Mouse (Mus musculus): ENCODE measurements around the gene Lrriq3. TPM values are rescaled to one million over a fixed set of nuclear protein-coding genes. Genes with fewer than 3 reads are reported as not detected.

Gene Lrriq3
- polyA plus RNA-seq, 1 experiment from 2014 or later, result 0.57 TPM

DNA sequence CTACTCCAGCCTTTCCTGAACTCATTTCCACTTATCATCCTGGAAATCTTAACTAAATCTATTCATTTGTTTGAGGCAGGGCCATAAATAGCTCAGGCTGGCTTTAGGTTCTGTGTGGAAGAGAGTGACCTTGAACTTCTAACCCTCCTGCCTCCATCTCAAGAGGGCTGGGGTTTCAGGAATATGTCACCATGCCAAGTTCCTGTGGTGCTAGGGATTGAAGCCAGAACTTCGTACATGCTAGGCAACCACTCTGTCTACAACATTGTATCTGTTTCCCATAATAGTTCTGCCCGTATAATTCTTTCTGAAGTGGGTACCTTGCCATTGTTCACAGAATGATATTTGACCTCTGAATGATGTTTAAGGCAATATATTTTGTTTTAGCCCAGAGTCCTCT, 95.6 kb downstream of the Lrriq3 start:
- no peak for ATAC-seq (ENCODE audit: low read depth)
- no peak overlapping the region for H3K4me2 ChIP-seq (ENCODE audit: low read depth, low read length)
- no peaks in the 10 kb centered on the region for H3K4me1 ChIP-seq (ENCODE audit: control insufficient read depth, low read depth, low read length)
- H3K27me3 ChIP-seq (ENCODE audit: control insufficient read depth, insufficient read depth, low read depth, low read length), result no peaks in the 10 kb centered on the region
- 60% methylated on average over 2 of the region's 2 CpGs for WGBS (ENCODE audit: insufficient replicate concordance)
- H3K9me3 ChIP-seq (replicated peaks; ENCODE audit: control insufficient read depth, low read length), result no peaks in the 10 kb centered on the region
- H3K9ac ChIP-seq (ENCODE audit: low read depth, low read length), result no peak overlapping the region
- no peak overlapping the region for H3K4me3 ChIP-seq (ENCODE audit: low read depth, low read length)
- no peaks in the 10 kb centered on the region for H3K36me3 ChIP-seq (ENCODE audit: control insufficient read depth, insufficient read depth)
- no peak overlapping the region for H3K27ac ChIP-seq (ENCODE audit: low read length)

DNA sequence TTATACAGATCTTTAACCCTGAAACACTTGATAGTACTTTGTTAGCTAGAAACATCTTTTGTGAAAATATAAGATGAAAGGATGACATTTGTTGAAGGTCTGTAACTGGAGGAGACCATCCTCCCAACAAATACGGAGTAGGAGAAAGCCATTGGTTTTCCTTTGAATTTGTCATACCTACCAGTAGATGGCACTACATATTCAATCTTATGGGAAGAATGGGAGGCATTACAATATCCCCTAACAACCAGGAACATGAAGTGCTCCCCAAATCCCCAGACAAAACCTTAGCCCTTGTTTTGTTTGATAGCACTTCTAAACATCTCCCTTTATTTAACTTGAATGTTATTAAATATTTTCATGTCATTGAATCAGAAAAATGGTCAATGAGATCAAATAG, 141.7 kb downstream of the Lrriq3 start:
- no peak for ATAC-seq (ENCODE audit: low read depth)
- no peak overlapping the region for H3K27ac ChIP-seq (ENCODE audit: low read length)

DNA sequence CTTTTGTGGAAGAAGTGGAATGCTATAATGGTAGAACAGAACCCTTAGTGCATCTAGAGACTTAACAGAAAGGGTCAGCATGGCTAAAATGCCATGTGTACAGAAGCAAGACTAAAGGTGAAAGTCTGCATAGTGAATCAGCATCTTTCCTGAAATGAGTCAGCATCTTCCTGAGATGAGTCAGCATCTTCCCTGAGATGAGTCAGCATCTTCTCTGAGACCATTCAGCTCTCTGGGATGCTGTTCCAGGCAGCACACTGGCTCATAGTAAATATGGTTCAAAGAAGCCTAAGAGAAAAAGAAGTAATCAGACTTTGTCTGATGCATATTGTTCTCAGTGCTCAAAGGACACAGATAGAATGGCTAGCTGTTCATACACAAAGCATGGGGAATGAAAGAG, 142.3 kb downstream of the Lrriq3 start:
- no peaks in the 10 kb centered on the region for H3K27me3 ChIP-seq (ENCODE audit: control insufficient read depth, insufficient read depth, low read depth, low read length)
- H3K9me3 ChIP-seq (replicated peaks; ENCODE audit: control insufficient read depth, low read length), result no peaks in the 10 kb centered on the region
- no peaks in the 10 kb centered on the region for H3K4me1 ChIP-seq (ENCODE audit: control insufficient read depth, low read depth, low read length)
- H3K9ac ChIP-seq (ENCODE audit: low read depth, low read length), result no peak overlapping the region
- no peak overlapping the region for H3K4me2 ChIP-seq (ENCODE audit: low read depth, low read length)
- ATAC-seq (ENCODE audit: low read depth), result no peak
- H3K36me3 ChIP-seq (ENCODE audit: control insufficient read depth, insufficient read depth), result no peaks in the 10 kb centered on the region
- no peak overlapping the region for H3K27ac ChIP-seq (ENCODE audit: low read length)
- H3K4me3 ChIP-seq (ENCODE audit: low read depth, low read length), result no peak overlapping the region

More for the DNA sequence above, 141.7 kb downstream of the Lrriq3 start:
- Histone ChIP-seq H3K4me3 (ENCODE audit: low read depth, low read length) (no peak overlapping the region), H3K9me3 (replicated peaks; ENCODE audit: control insufficient read depth, low read length) (no peaks in the 10 kb centered on the region), H3K36me3 (ENCODE audit: control insufficient read depth, insufficient read depth) (no peaks in the 10 kb centered on the region), H3K4me1 (ENCODE audit: control insufficient read depth, low read depth, low read length) (no peaks in the 10 kb centered on the region), H3K27me3 (ENCODE audit: control insufficient read depth, insufficient read depth, low read depth, low read length) (no peaks in the 10 kb centered on the region), H3K4me2 (ENCODE audit: low read depth, low read length) (no peak overlapping the region), H3K9ac (ENCODE audit: low read depth, low read length) (no peak overlapping the region)
- WGBS (ENCODE audit: insufficient replicate concordance), result 12% methylated on average over 1 of the region's 1 CpGs

Other genes starting within 250 kb of the Lrriq3 start
- gene Tnni3k, start 38.0 kb upstream of the Lrriq3 start, polyA plus RNA-seq (2015; fragmentation: Nextera tagmentation; extraction: Ambion mirVana), result not detected in 2 replicates
- gene Fpgt, start within 50 bp of the Lrriq3 start, polyA plus RNA-seq (2015; fragmentation: Nextera tagmentation; extraction: Ambion mirVana), result 5.1 and 5.9 TPM in 2 replicates